Mouse (Mus musculus) frontal cortex, postnatal 14 days (tissue): ENCODE measurements around the gene Upp2.

ENCODE experiments used
- DNase-seq, 2 experiments: peaks; one replicate each; pipeline ENCODE4 v3.0.0; 2022; ENCODE audit warnings: low spot score in 2 of 2

Gene Upp2

GRCm38 (mm10) chr2:58842443-58842842 lies 275.3 kb downstream of the Upp2 start:
- DNase-seq, result no peak
